Mouse (Mus musculus) mouse embryonic stem cell (cell line): ENCODE measurements around the gene Txnrd3.

ENCODE experiments used
- in situ Hi-C, 2 experiments: fragments of 300-500 bp; cut with MboI; formaldehyde crosslinking; loops; 1 replicate in 1 of 2; 3 replicates in 1 of 2; pipeline ENCODE4 v1.14.3; 2019 to 2020; ENCODE audit warnings: low sequenced_read_pairs in 2 of 2, low pct_unique_long_range_greater_than_20kb in 1 of 2, mixed read lengths in 1 of 2; ENCODE audit not compliant: unreplicated experiment in 1 of 2

The Txnrd3 gene

GRCm38 (mm10) chr6:89644271-89645075 is 685 bp downstream of the Txnrd3 start:
- in situ Hi-C loops, result no loop called here

- in situ Hi-C loops, result no loop called here
Observed at GRCm38 (mm10) chr6:89649897-89650296, 6.1 kb downstream of the Txnrd3 start.

- in situ Hi-C loops, result no loop called here
Observed at GRCm38 (mm10) chr6:89651770-89652169, 8.0 kb downstream of the Txnrd3 start.

GRCm38 (mm10) chr6:89655011-89655410 is 11.2 kb downstream of the Txnrd3 start:
- in situ Hi-C loops, result no loop called here

- in situ Hi-C loops, result no loop called here
Observed at GRCm38 (mm10) chr6:89658342-89658741, 14.6 kb downstream of the Txnrd3 start.

- in situ Hi-C loops, result no loop called here
Observed at GRCm38 (mm10) chr6:89658931-89659330, 15.1 kb downstream of the Txnrd3 start.

GRCm38 (mm10) chr6:89659692-89660423 is 16.1 kb downstream of the Txnrd3 start:
- in situ Hi-C loops, result no loop called here

GRCm38 (mm10) chr6:89660490-89660889 is 16.7 kb downstream of the Txnrd3 start:
- in situ Hi-C loops, result no loop called here

GRCm38 (mm10) chr6:89662521-89662920 is 18.7 kb downstream of the Txnrd3 start:
- in situ Hi-C loops, result no loop called here

GRCm38 (mm10) chr6:89665155-89665554 is 21.4 kb downstream of the Txnrd3 start:
- in situ Hi-C loops, result no loop called here

GRCm38 (mm10) chr6:89665667-89666066 is 21.9 kb downstream of the Txnrd3 start:
- in situ Hi-C loops, result no loop called here

- in situ Hi-C loops, result no loop called here
Observed at GRCm38 (mm10) chr6:89666976-89667375, 23.2 kb downstream of the Txnrd3 start.

- in situ Hi-C loops, result no loop called here
Observed at GRCm38 (mm10) chr6:89669556-89669955, 25.8 kb downstream of the Txnrd3 start.

GRCm38 (mm10) chr6:89671431-89671830 is 27.6 kb downstream of the Txnrd3 start:
- in situ Hi-C loops, result loop anchor here in 1 of 2 experiments (10.0 kb wide), 2 partner anchors 653 to 753 kb away; partner anchors contain the start of genes Cfap100 and Chst13

GRCm38 (mm10) chr6:89672641-89673040 is 28.9 kb downstream of the Txnrd3 start:
- in situ Hi-C loops, result loop anchor here in 1 of 2 experiments (10.0 kb wide), 2 partner anchors 652 to 752 kb away; partner anchors contain the start of genes Cfap100 and Chst13

GRCm38 (mm10) chr6:89673135-89673780 is 29.5 kb downstream of the Txnrd3 start:
- in situ Hi-C loops, result loop anchor here in 1 of 2 experiments (10.0 kb wide), 2 partner anchors 652 to 752 kb away; partner anchors contain the start of genes Cfap100 and Chst13

- in situ Hi-C loops, result loop anchor here (10.0 to 25.0 kb wide), 3 partner anchors 634 to 746 kb away; partner anchors contain the start of genes BC048671 (in 1 of the 2), Cfap100 (in 1 of the 2) and Chst13 (in 1 of the 2)
Observed at GRCm38 (mm10) chr6:89678522-89678921, 34.7 kb downstream of the Txnrd3 start.

- in situ Hi-C loops, result loop anchor here (10.0 to 25.0 kb wide), 3 partner anchors 633 to 745 kb away; partner anchors contain the start of genes BC048671 (in 1 of the 2), Cfap100 (in 1 of the 2) and Chst13 (in 1 of the 2)
Observed at GRCm38 (mm10) chr6:89679291-89679835, 35.6 kb downstream of the Txnrd3 start.
